8 mouse cellular contexts compared by ENCODE assay signal in genomic region chr7:5020685-5021084, GRCm38 (mm10). TPM values are rescaled to one million over a fixed set of nuclear protein-coding genes. Genes with fewer than 3 reads are reported as not detected.
DNase-seq lines count a peak whose midpoint lies in the region; ATAC-seq and TF ChIP-seq lines count a peak whose summit lies in the region.

No protein-coding gene starts in this region.

- H3K9ac ChIP-seq in heart, adult 2 months (ENCODE audit: low read depth, low read length), result peak overlapping the region; percentile 85
- peak overlapping the region; percentile 96 for H3K9ac ChIP-seq in neural tube, embryonic 14.5 days (replicated peaks; ENCODE audit: low read depth, low read length)

- no peak for TF ChIP-seq POLR2A in heart, adult 2 months (IDR thresholded peaks at IDR 0.05; ENCODE audit: insufficient read depth, low read depth, low read length)

- intact Hi-C loops in heart, adult 2 months (cut with DNase I), result loop anchor here (2.0 kb wide), 1 partner anchor 18 kb away; the partner anchor contains the start of gene Zfp784
- intact Hi-C loops in heart, postnatal 10 days (cut with DNase I), result loop anchor here (2.0 kb wide), 1 partner anchor 16 kb away; no protein-coding TSS in a partner anchor

- TF ChIP-seq EP300 in heart, adult 2 months (IDR thresholded peaks at IDR 0.05; ENCODE audit: insufficient read depth, low read depth, low read length), result no peak

- peak overlapping the region; percentile 87 for H3K4me3 ChIP-seq in heart, adult 2 months
- peak overlapping the region; percentile 84 for H3K4me3 ChIP-seq in limb, embryonic 10.5 days
- H3K4me3 ChIP-seq in neural tube, embryonic 14.5 days (ENCODE audit: low read depth, low read length), result peak overlapping the region; percentile 81

- H3K27me3 ChIP-seq in heart, adult 2 months (ENCODE audit: control insufficient read depth, insufficient read depth, low read length), result no peaks in the 10 kb centered on the region
- H3K27me3 ChIP-seq in limb, embryonic 10.5 days (ENCODE audit: low read depth, poor library complexity, severe bottlenecking), result no peaks in the 10 kb centered on the region
- H3K27me3 ChIP-seq in neural tube, embryonic 14.5 days (ENCODE audit: control insufficient read depth, insufficient read depth, low read length), result no peaks in the 10 kb centered on the region

- H3K36me3 ChIP-seq in heart, adult 2 months (ENCODE audit: control insufficient read depth, insufficient read depth, low read length), result no peaks in the 10 kb centered on the region
- H3K36me3 ChIP-seq in limb, embryonic 10.5 days, result peaks cover 60% of the 10 kb centered on the region
- H3K36me3 ChIP-seq in neural tube, embryonic 14.5 days (ENCODE audit: control insufficient read depth, insufficient read depth, low read length), result peaks cover 9% of the 10 kb centered on the region; the same call in 1 of the 2 replicates

- H3K9me3 ChIP-seq in limb, embryonic 10.5 days (replicated peaks), result no peaks in the 10 kb centered on the region
- H3K9me3 ChIP-seq in neural tube, embryonic 14.5 days (ENCODE audit: control insufficient read depth, low read length), result no peaks in the 10 kb centered on the region

- peaks cover 4% of the 10 kb centered on the region; the same call in 1 of the 2 replicates for H3K4me1 ChIP-seq in heart, adult 2 months (ENCODE audit: control insufficient read depth, insufficient read depth, low read length)
- H3K4me1 ChIP-seq in limb, embryonic 10.5 days, result peaks cover 21% of the 10 kb centered on the region
- peaks cover 7% of the 10 kb centered on the region for H3K4me1 ChIP-seq in neural tube, embryonic 14.5 days (ENCODE audit: control insufficient read depth, insufficient read depth, low read length)

- peak overlapping the region; percentile 83 for H3K4me2 ChIP-seq in neural tube, embryonic 14.5 days (ENCODE audit: low read depth, low read length)

- 0% methylated on average over 15 of the region's 15 CpGs for WGBS in heart, adult 2 months
- under 1% methylated on average over 14 of the region's 15 CpGs for WGBS in limb, embryonic 10.5 days
- under 1% methylated on average over 14 of the region's 15 CpGs for WGBS in neural tube, embryonic 14.5 days

- TF ChIP-seq CTCF in heart, adult 2 months (IDR thresholded peaks at IDR 0.05), result no peak

- DNase-seq in heart, adult 2 months, result no peak
- DNase-seq in heart, postnatal 10 days, result no peak
- peak; percentile 42 for DNase-seq in 3T3-L1 (ENCODE audit: low read depth, low spot score)
- DNase-seq in embryo, embryonic 11.5 days (ENCODE audit: low read depth, low spot score), result peak; percentile 11
- DNase-seq in limb, embryonic 10.5 days (ENCODE audit: low spot score), result no peak
- DNase-seq in layer of hippocampus, postnatal 25 days (ENCODE audit: extremely low spot score in 1 of 2, low spot score in 1 of 2), result no peak
- no peak for DNase-seq in layer of hippocampus, adult 18-20 months (ENCODE audit: low spot score in 2 of 2)

- H3K79me2 ChIP-seq in heart, adult 2 months (replicated peaks; ENCODE audit: control insufficient read depth, insufficient read depth, low read length), result peaks cover 1% of the 10 kb centered on the region; the same call in 1 of the 2 replicates

- peak; percentile 9 for ATAC-seq in neural tube, embryonic 14.5 days (ENCODE audit: low read depth)

- peak overlapping the region; percentile 98 for H3K27ac ChIP-seq in heart, adult 2 months
- H3K27ac ChIP-seq in limb, embryonic 10.5 days, result peak overlapping the region; percentile 97
- H3K27ac ChIP-seq in neural tube, embryonic 14.5 days (ENCODE audit: low read depth, low read length), result peak overlapping the region; percentile 92

RNA-seq across cellular contexts. Expression of gene Ccdc106, which starts 0.3 kb away (rescaled TPM):
- total RNA-seq in heart, adult 2 months (2021), result under 1 TPM in 1 of 2 experiments, not detected in 1; 0.25 TPM
- 0.53 TPM in 1 of 2 replicates, not detected in the other for polyA plus RNA-seq in heart, adult 2 months (2012; rRNA removed)
- total RNA-seq in heart, postnatal 10 days (2021), result under 1 TPM; 0.26 to 0.32 TPM
- 5.5 and 9.0 TPM in 2 replicates for polyA plus RNA-seq in limb, embryonic 10.5 days (2016; fragmentation: Nextera tagmentation; extraction: Ambion mirVana)
- polyA plus RNA-seq in neural tube, embryonic 14.5 days (2014; fragmentation: Nextera tagmentation; extraction: Ambion mirVana), result 53.6 and 64.8 TPM in 2 replicates
- 10 to 100 TPM; 66.1 to 73.5 TPM for total RNA-seq in layer of hippocampus, postnatal 25 days (2021)
- 10 to 100 TPM; 60.6 to 68.5 TPM for total RNA-seq in layer of hippocampus, adult 18-20 months (2021)

RNA-seq across cellular contexts. Expression of gene Zfp865, which starts 0.5 kb away (rescaled TPM):
- total RNA-seq in heart, adult 2 months (2021), result 10 to 100 TPM; 13.8 to 13.9 TPM
- 13.5 and 16.9 TPM in 2 replicates for polyA plus RNA-seq in heart, adult 2 months (2012; rRNA removed)
- total RNA-seq in heart, postnatal 10 days (2021), result 10 to 100 TPM; 22.4 to 23.2 TPM
- 7.5 and 7.7 TPM in 2 replicates for polyA plus RNA-seq in limb, embryonic 10.5 days (2016; fragmentation: Nextera tagmentation; extraction: Ambion mirVana)
- 5.9 and 6.8 TPM in 2 replicates for polyA plus RNA-seq in neural tube, embryonic 14.5 days (2014; fragmentation: Nextera tagmentation; extraction: Ambion mirVana)
- 10 to 100 TPM; 33.0 to 41.3 TPM for total RNA-seq in layer of hippocampus, postnatal 25 days (2021)
- 10 to 100 TPM; 35.9 TPM for total RNA-seq in layer of hippocampus, adult 18-20 months (2021)

RNA-seq across cellular contexts. Expression of gene Gm44973, which starts 5.4 kb away (rescaled TPM):
- total RNA-seq in heart, adult 2 months (2021), result not detected
- not detected in 2 replicates for polyA plus RNA-seq in heart, adult 2 months (2012; rRNA removed)
- not detected for total RNA-seq in heart, postnatal 10 days (2021)
- 2.0 TPM in 1 of 2 replicates, not detected in the other for polyA plus RNA-seq in limb, embryonic 10.5 days (2016; fragmentation: Nextera tagmentation; extraction: Ambion mirVana)
- 2.6 and 2.7 TPM in 2 replicates for polyA plus RNA-seq in neural tube, embryonic 14.5 days (2014; fragmentation: Nextera tagmentation; extraction: Ambion mirVana)
- total RNA-seq in layer of hippocampus, postnatal 25 days (2021), result not detected
- total RNA-seq in layer of hippocampus, adult 18-20 months (2021), result not detected

RNA-seq across cellular contexts. Expression of gene Fiz1, which starts 6.2 kb away (rescaled TPM):
- 10 to 100 TPM; 17.9 to 20.4 TPM for total RNA-seq in heart, adult 2 months (2021)
- 18.2 and 20.4 TPM in 2 replicates for polyA plus RNA-seq in heart, adult 2 months (2012; rRNA removed)
- total RNA-seq in heart, postnatal 10 days (2021), result 10 to 100 TPM; 21.6 to 25.6 TPM
- polyA plus RNA-seq in limb, embryonic 10.5 days (2016; fragmentation: Nextera tagmentation; extraction: Ambion mirVana), result 64.8 and 68.3 TPM in 2 replicates
- polyA plus RNA-seq in neural tube, embryonic 14.5 days (2014; fragmentation: Nextera tagmentation; extraction: Ambion mirVana), result 27.2 and 30.4 TPM in 2 replicates
- total RNA-seq in layer of hippocampus, postnatal 25 days (2021), result 10 to 100 TPM; 21.3 to 21.7 TPM
- total RNA-seq in layer of hippocampus, adult 18-20 months (2021), result 10 to 100 TPM; 20.8 to 24.5 TPM

RNA-seq across cellular contexts. Expression of gene Zfp524, which starts 6.5 kb away (rescaled TPM):
- total RNA-seq in heart, adult 2 months (2021), result 1 to 10 TPM; 8.7 to 9.2 TPM
- polyA plus RNA-seq in heart, adult 2 months (2012; rRNA removed), result 14.7 and 17.7 TPM in 2 replicates
- total RNA-seq in heart, postnatal 10 days (2021), result 1 to 10 TPM; 7.8 to 9.4 TPM
- polyA plus RNA-seq in limb, embryonic 10.5 days (2016; fragmentation: Nextera tagmentation; extraction: Ambion mirVana), result 8.2 and 9.0 TPM in 2 replicates
- 5.9 and 7.9 TPM in 2 replicates for polyA plus RNA-seq in neural tube, embryonic 14.5 days (2014; fragmentation: Nextera tagmentation; extraction: Ambion mirVana)
- total RNA-seq in layer of hippocampus, postnatal 25 days (2021), result 1 to 10 TPM; 7.7 to 8.2 TPM
- total RNA-seq in layer of hippocampus, adult 18-20 months (2021), result 1 to 10 TPM; 8.4 TPM

Comparison
In these comparisons a context has a peak if more than half of its experiments do, and no peak if none do; other contexts are left out.
1. DNase-seq: peak in 3T3-L1 (single experiment) and embryo, embryonic 11.5 days (single experiment); none in heart, adult 2 months (0 of 2), heart, postnatal 10 days (0 of 2), limb, embryonic 10.5 days (single experiment), layer of hippocampus, postnatal 25 days (0 of 2) and layer of hippocampus, adult 18-20 months (0 of 2).
2. RNA of gene Ccdc106, which starts 0.3 kb away (total RNA-seq): 66.1 to 73.5 TPM in layer of hippocampus, postnatal 25 days and 60.6 to 68.5 TPM in layer of hippocampus, adult 18-20 months; 0.26 to 0.32 TPM in heart, postnatal 10 days and 0.25 TPM in heart, adult 2 months; every median in the first group is over 10 times any median in the second.
3. Peak in every context shown above with its lines, with median percentiles within 50 percentile points of each other: H3K27ac ChIP-seq and H3K4me3 ChIP-seq.